Mouse (Mus musculus) neural tube, embryonic 13.5 days (tissue): ENCODE results near the gene Psma7. TPM values are rescaled to one million over a fixed set of nuclear protein-coding genes. Genes with fewer than 3 reads are reported as not detected.

Experiments
- ATAC-seq: fragments of 200-750 bp; cut with Nextera tagmentation; 2 replicates; pipeline ENCODE4 v1.8.0; 2017; ENCODE audit warnings: low read depth, mild to moderate bottlenecking, moderate TSS enrichment, moderate library complexity
- H3K27ac ChIP-seq: fragments of 300-500 bp; sonication (generic); replicated peaks from 2 replicates; pipeline ENCODE4 v1.5.1; 2015; ENCODE audit warnings: moderate library complexity, mild to moderate bottlenecking, inconsistent platforms
- H3K27me3 ChIP-seq: fragments of 300-500 bp; sonication (generic); 2 replicates; pipeline ENCODE4 v1.6.1; 2015; ENCODE audit warnings: mild to moderate bottlenecking, inconsistent platforms
- H3K36me3 ChIP-seq: fragments of 300-500 bp; sonication (generic); 2 replicates; pipeline ENCODE4 v1.6.1; 2015; ENCODE audit warnings: mild to moderate bottlenecking, inconsistent platforms
- H3K4me1 ChIP-seq: fragments of 300-500 bp; sonication (generic); replicated peaks from 2 replicates; pipeline ENCODE4 v1.6.1; 2015; ENCODE audit warnings: inconsistent platforms
- H3K4me2 ChIP-seq: fragments of 300-500 bp; sonication (generic); 2 replicates; pipeline ENCODE4 v1.6.1; 2015; ENCODE audit warnings: inconsistent platforms, mild to moderate bottlenecking, moderate library complexity
- H3K4me3 ChIP-seq: fragments of 300-500 bp; sonication (generic); 2 replicates; pipeline ENCODE4 v1.5.1; 2015; ENCODE audit warnings: mild to moderate bottlenecking, inconsistent platforms
- H3K9ac ChIP-seq: fragments of 300-500 bp; sonication (generic); 2 replicates; pipeline ENCODE4 v1.6.1; 2015; ENCODE audit warnings: moderate library complexity, mild to moderate bottlenecking, inconsistent platforms
- H3K9me3 ChIP-seq: fragments of 300-500 bp; sonication (generic); 2 replicates; pipeline ENCODE4 v1.6.1; 2016; ENCODE audit warnings: inconsistent platforms
- WGBS: fragments of 180-500 bp; shearing (Covaris S2); methylation state at CpG from one replicate; pipeline ENCODE4 v1.1.7; 2015; 5-methylcytosine and 5-hydroxymethylcytosine counted together
- polyA plus RNA-seq: library from polyadenylated mRNA; unstranded; fragments of >200 nt; fragmentation: Nextera tagmentation; extraction: Ambion mirVana; gene quantifications from 2 replicates; pipeline ENCODE4 v1.2.1, GENCODE M21; 2015

The Psma7 gene
- polyA plus RNA-seq, 1 experiment from 2014 or later = 695 TPM

GRCm38 (mm10) chr2:179986437-179987022, 55.7 kb downstream of the Psma7 start:
- Histone ChIP-seq H3K36me3 (no peaks in the 10 kb centered on the region), H3K4me1 (no peaks in the 10 kb centered on the region), H3K4me3 (no peak overlapping the region), H3K27ac (no peak overlapping the region), H3K4me2 (no peak overlapping the region), H3K27me3 (no peaks in the 10 kb centered on the region), H3K9ac (no peak overlapping the region), H3K9me3 (no peaks in the 10 kb centered on the region)
- WGBS = 79% methylated on average over 10 of the region's 10 CpGs
- ATAC-seq = no peak

Other genes starting within 250 kb of the Psma7 start
- 3.7 and 4.1 TPM in 2 replicates for gene Taf4, start 65.8 kb downstream of the Psma7 start, polyA plus RNA-seq
- gene Lsm14b, start 17.4 kb downstream of the Psma7 start, polyA plus RNA-seq = 19.7 and 20.6 TPM in 2 replicates
- 44.8 and 45.2 TPM in 2 replicates for gene Ss18l1, start 76 bp upstream of the Psma7 start, polyA plus RNA-seq
- gene Mtg2, start 28.2 kb upstream of the Psma7 start, polyA plus RNA-seq = 31.5 and 32.9 TPM in 2 replicates
- 2.5 TPM in 2 replicates for gene Hrh3, start 62.1 kb upstream of the Psma7 start, polyA plus RNA-seq
- gene Osbpl2, start 76.9 kb upstream of the Psma7 start, polyA plus RNA-seq = 61.2 and 64.5 TPM in 2 replicates
- gene Adrm1, start 129.1 kb upstream of the Psma7 start, polyA plus RNA-seq = 190 and 208 TPM in 2 replicates
- 2.0 and 2.4 TPM in 2 replicates for gene Lama5, start 183.4 kb upstream of the Psma7 start, polyA plus RNA-seq
- gene Rps21, start 214.9 kb upstream of the Psma7 start, polyA plus RNA-seq = 362 and 435 TPM in 2 replicates
- gene Cables2, start 231.1 kb upstream of the Psma7 start, polyA plus RNA-seq = 22.0 and 23.9 TPM in 2 replicates
- gene Rbbp8nl, start 247.4 kb upstream of the Psma7 start, polyA plus RNA-seq = not detected in 2 replicates